Mouse (Mus musculus) layer of hippocampus, adult 6 months (tissue): ENCODE results near the gene C530008M17Rik. TPM values are rescaled to one million over a fixed set of nuclear protein-coding genes. Genes with fewer than 3 reads are reported as not detected.

Experiments used
- long read RNA-seq, 2 experiments: library from polyadenylated mRNA; unstranded; transcript quantifications; one replicate each; pipeline ENCODE4 v2.0.0; 2019 to 2020
- polyA plus RNA-seq: library from polyadenylated mRNA; unstranded; fragments of <200 nt; fragmentation: Nextera tagmentation; gene quantifications from 2 replicates; pipeline ENCODE4 v1.2.3, GENCODE M21; 2021

The C530008M17Rik gene
- polyA plus RNA-seq: 20.0 and 23.5 TPM in 2 replicates
- long read RNA-seq, experiment 1, partial matches to known transcripts: 11 of 23 reads
- long read RNA-seq, experiment 1, other reads (novel, unspliced or antisense): 12 of 23 reads
- long read RNA-seq, experiment 2, partial matches to known transcripts: 24 of 50 reads
- long read RNA-seq, experiment 2, other reads (novel, unspliced or antisense): 25 of 50 reads

GRCm38 (mm10) chr5:76656212-76656611, at the start of gene C530008M17Rik:
Gene C530008M17Rik, plus strand, starts transcription at chr5:76656512.

DNA sequence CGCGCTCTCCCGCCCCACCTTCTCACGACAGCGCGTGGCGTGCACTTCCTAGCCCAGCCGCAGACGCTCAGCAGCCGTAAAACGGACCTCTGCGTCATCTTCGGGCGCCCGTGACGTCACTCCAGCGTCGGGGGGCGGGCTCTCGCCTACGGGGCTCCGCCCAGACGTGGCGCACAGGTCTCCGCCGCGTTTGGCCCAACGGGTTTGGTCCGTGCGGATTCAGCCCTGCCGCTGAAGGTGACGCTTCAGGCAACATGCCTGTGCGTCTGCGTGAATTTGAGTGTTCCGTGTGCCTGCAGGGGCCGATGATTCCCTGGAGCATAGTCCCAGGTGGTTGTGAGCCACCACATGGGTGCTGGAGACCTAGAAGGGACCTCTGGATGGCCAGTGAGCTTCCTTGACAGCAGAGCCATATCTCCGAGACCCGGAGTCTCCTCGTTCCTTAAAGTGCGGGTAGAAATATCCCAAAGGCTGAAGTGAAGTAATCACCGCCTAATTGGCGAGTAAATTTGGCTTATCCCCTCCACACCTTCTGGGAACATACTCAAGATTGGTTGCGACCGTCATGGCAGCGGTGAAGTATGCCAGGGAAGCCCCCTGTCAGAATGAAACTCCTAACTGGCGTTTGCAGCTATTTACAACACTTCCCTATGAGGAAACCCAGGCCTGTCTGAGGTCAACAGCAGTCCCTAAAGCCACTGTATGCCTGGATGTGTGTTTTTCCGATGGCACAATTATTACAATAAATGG, 249.3 kb downstream of the C530008M17Rik start, which contains the start of gene Aasdh:
Gene Aasdh, minus strand, starts transcription at position 110 of the 750 bp plus-strand sequence.

Other genes starting within 250 kb of the C530008M17Rik start
- gene Gm7271, start 172.5 kb upstream of the C530008M17Rik start, polyA plus RNA-seq: not detected in 2 replicates
- 23.2 and 26.7 TPM in 2 replicates for gene Exoc1, start 127.2 kb upstream of the C530008M17Rik start, polyA plus RNA-seq
- gene Cep135, start 67.8 kb upstream of the C530008M17Rik start, polyA plus RNA-seq: 1.1 TPM in 2 replicates
- 5.5 and 7.8 TPM in 2 replicates for gene Aasdh, start 249.0 kb downstream of the C530008M17Rik start, polyA plus RNA-seq